In the genomic region with DNA sequence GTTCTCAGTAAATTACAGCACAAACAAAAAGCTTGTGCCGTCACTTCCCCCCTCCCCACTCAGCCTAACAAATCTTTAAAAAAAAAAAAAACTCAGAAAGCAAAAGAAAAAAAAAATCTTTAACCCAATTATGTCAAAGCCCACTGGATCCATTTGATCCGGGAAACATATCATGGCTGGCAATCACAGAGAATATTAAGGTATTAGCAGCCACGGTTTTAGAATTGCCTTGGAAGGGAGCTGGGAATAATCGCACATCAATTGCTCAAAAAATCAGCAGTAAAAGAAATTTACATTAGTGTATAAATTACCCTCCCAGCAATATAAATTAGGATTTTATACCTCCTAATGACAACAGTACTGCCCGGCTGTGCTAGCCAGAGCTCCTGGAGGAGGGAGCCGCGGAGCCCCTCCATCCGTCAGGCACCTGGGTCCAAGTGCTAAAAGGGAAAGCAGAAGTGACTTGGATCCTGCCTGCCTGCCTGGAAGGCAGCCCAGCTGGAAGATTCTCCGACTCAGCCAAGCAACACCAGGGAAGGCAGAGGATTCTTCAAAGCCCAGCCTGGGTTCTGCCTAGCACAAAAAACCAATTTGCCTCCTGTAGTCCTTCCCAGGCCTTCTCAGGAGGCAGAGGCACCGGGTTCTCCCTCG, we compare ENCODE assay signal across 10 mouse cellular contexts.
A peak's percentile ranks its signal among the peaks of the same experiment; 100 is the strongest.
DNase-seq lines count a peak whose midpoint lies in the region; ATAC-seq and TF ChIP-seq lines count a peak whose summit lies in the region.
"Had no signal": no experiment of that assay in that cellular context is flagged by ENCODE, and none has a peak within 500 bp of the region (broad histone marks: within the 10 kb centered on the region; RNA-seq: fewer than 3 reads in every experiment).

No protein-coding gene starts in this region.

- no peaks in the 10 kb centered on the region for H3K4me1 ChIP-seq in kidney, postnatal 0 days (replicated peaks; ENCODE audit: insufficient read depth, low read length)
- no peaks in the 10 kb centered on the region for H3K4me1 ChIP-seq in brown adipose tissue, adult 24 weeks (ENCODE audit: control insufficient read depth, insufficient read depth, insufficient read length, low read length)
- peaks cover 3% of the 10 kb centered on the region for H3K4me1 ChIP-seq in forebrain, embryonic 14.5 days (ENCODE audit: control insufficient read depth, insufficient read depth, low read length)
- no peaks in the 10 kb centered on the region for H3K4me1 ChIP-seq in midbrain, embryonic 14.5 days (ENCODE audit: control insufficient read depth, insufficient read depth, low read length)
- H3K4me1 ChIP-seq in intestine, embryonic 15.5 days (replicated peaks): no peaks in the 10 kb centered on the region

- no peak overlapping the region for H3K27ac ChIP-seq in kidney, postnatal 0 days
- H3K27ac ChIP-seq in brown adipose tissue, adult 24 weeks (replicated peaks; ENCODE audit: low read depth, low read length): peak overlapping the region; percentile 32
- H3K27ac ChIP-seq in forebrain, embryonic 14.5 days (ENCODE audit: low read depth, low read length): peak overlapping the region; percentile 77
- peak overlapping the region; percentile 56 for H3K27ac ChIP-seq in midbrain, embryonic 14.5 days (replicated peaks; ENCODE audit: low read depth, low read length)
- H3K27ac ChIP-seq in intestine, embryonic 15.5 days: no peak overlapping the region

- DNase-seq in kidney, postnatal 0 days (ENCODE audit: low spot score): peak; percentile 34
- no peak for DNase-seq in kidney, postnatal 25 days
- DNase-seq in forebrain, embryonic 14.5 days (ENCODE audit: low spot score): peak; percentile 77
- peak; percentile 69 for DNase-seq in midbrain, embryonic 14.5 days
- DNase-seq in adrenal gland, postnatal 25 days: no peak
- DNase-seq in T-cell, adult 2 months (ENCODE audit: low spot score): no peak
- DNase-seq: kidney, adult 9 months had no signal

- WGBS in kidney, postnatal 0 days: 21% methylated on average over 11 of the region's 11 CpGs
- 31% methylated on average over 11 of the region's 11 CpGs for WGBS in forebrain, embryonic 14.5 days
- WGBS in midbrain, embryonic 14.5 days: 28% methylated on average over 11 of the region's 11 CpGs
- 50% methylated on average over 11 of the region's 11 CpGs for WGBS in intestine, embryonic 15.5 days

- no peak overlapping the region for H3K9ac ChIP-seq in kidney, postnatal 0 days (ENCODE audit: low read depth, low read length)
- peak overlapping the region; percentile 29; the same call in 1 of the 2 replicates for H3K9ac ChIP-seq in forebrain, embryonic 14.5 days (ENCODE audit: low read length)
- H3K9ac ChIP-seq in midbrain, embryonic 14.5 days (replicated peaks; ENCODE audit: low read length): no peak overlapping the region
- H3K9ac ChIP-seq in intestine, embryonic 15.5 days: no peak overlapping the region

- H3K9me3 ChIP-seq in kidney, postnatal 0 days (replicated peaks; ENCODE audit: low read length): no peaks in the 10 kb centered on the region
- no peaks in the 10 kb centered on the region for H3K9me3 ChIP-seq in forebrain, embryonic 14.5 days (replicated peaks; ENCODE audit: control insufficient read depth, low read length)
- no peaks in the 10 kb centered on the region for H3K9me3 ChIP-seq in midbrain, embryonic 14.5 days (ENCODE audit: control insufficient read depth, low read length)
- no peaks in the 10 kb centered on the region for H3K9me3 ChIP-seq in intestine, embryonic 15.5 days

- no peak overlapping the region for H3K4me3 ChIP-seq in kidney, postnatal 0 days (replicated peaks; ENCODE audit: low read depth, low read length)
- H3K4me3 ChIP-seq in brown adipose tissue, adult 24 weeks (ENCODE audit: insufficient read depth, low read depth, low read length): no peak overlapping the region
- no peak overlapping the region for H3K4me3 ChIP-seq in forebrain, embryonic 14.5 days (ENCODE audit: low read depth, low read length)
- no peak overlapping the region for H3K4me3 ChIP-seq in midbrain, embryonic 14.5 days (replicated peaks; ENCODE audit: low read depth, low read length)
- no peak overlapping the region for H3K4me3 ChIP-seq in intestine, embryonic 15.5 days (replicated peaks)

- H3K27me3 ChIP-seq in kidney, postnatal 0 days (ENCODE audit: insufficient read depth, low read length): no peaks in the 10 kb centered on the region
- H3K27me3 ChIP-seq in forebrain, embryonic 14.5 days (replicated peaks; ENCODE audit: control insufficient read depth, insufficient read depth, low read length): no peaks in the 10 kb centered on the region
- H3K27me3 ChIP-seq in midbrain, embryonic 14.5 days (ENCODE audit: control insufficient read depth, insufficient read depth, low read length): no peaks in the 10 kb centered on the region
- H3K27me3 ChIP-seq in intestine, embryonic 15.5 days (replicated peaks): no peaks in the 10 kb centered on the region
- H3K27me3 ChIP-seq: Patski had no signal

- no peaks in the 10 kb centered on the region for H3K36me3 ChIP-seq in kidney, postnatal 0 days (ENCODE audit: insufficient read depth, low read length)
- no peaks in the 10 kb centered on the region for H3K36me3 ChIP-seq in forebrain, embryonic 14.5 days (ENCODE audit: control insufficient read depth, insufficient read depth, low read length)
- no peaks in the 10 kb centered on the region for H3K36me3 ChIP-seq in midbrain, embryonic 14.5 days (ENCODE audit: control insufficient read depth, insufficient read depth, low read length)
- no peaks in the 10 kb centered on the region for H3K36me3 ChIP-seq in intestine, embryonic 15.5 days

- ATAC-seq in kidney, postnatal 0 days (replicated peaks; ENCODE audit: low FRiP score, low read depth): no peak
- peak; percentile 57; the same call in 1 of the 2 replicates for ATAC-seq in forebrain, embryonic 14.5 days
- no peak for ATAC-seq in midbrain, embryonic 14.5 days (ENCODE audit: low FRiP score, low TSS enrichment)
- ATAC-seq in intestine, embryonic 15.5 days: no peak
- ATAC-seq: Patski had no signal

- no peak for TF ChIP-seq CTCF in kidney, postnatal 0 days (IDR thresholded peaks at IDR 0.05; ENCODE audit: low read depth)

- H3K4me2 ChIP-seq in kidney, postnatal 0 days (ENCODE audit: low read length): peak overlapping the region; percentile 19; the same call in 1 of the 2 replicates
- no peak overlapping the region for H3K4me2 ChIP-seq in forebrain, embryonic 14.5 days (ENCODE audit: low read length)
- peak overlapping the region; percentile 24 for H3K4me2 ChIP-seq in midbrain, embryonic 14.5 days (ENCODE audit: low read length)
- no peak overlapping the region for H3K4me2 ChIP-seq in intestine, embryonic 15.5 days (replicated peaks)

Comparison
In these comparisons a context has a peak if more than half of its experiments do, and no peak if none do; other contexts are left out.
1. DNase-seq: peak in kidney, postnatal 0 days (single experiment), forebrain, embryonic 14.5 days (single experiment) and midbrain, embryonic 14.5 days (single experiment); none in kidney, postnatal 25 days (0 of 2), adrenal gland, postnatal 25 days (single experiment) and T-cell, adult 2 months (single experiment).
2. H3K27ac ChIP-seq: peak in brown adipose tissue, adult 24 weeks (single experiment), forebrain, embryonic 14.5 days (single experiment) and midbrain, embryonic 14.5 days (single experiment); none in kidney, postnatal 0 days (single experiment) and intestine, embryonic 15.5 days (single experiment).
3. H3K4me2 ChIP-seq: peak in kidney, postnatal 0 days (single experiment) and midbrain, embryonic 14.5 days (single experiment); none in forebrain, embryonic 14.5 days (single experiment) and intestine, embryonic 15.5 days (single experiment).